ENCODE assay signal across 8 mouse cellular contexts in the genomic region with DNA sequence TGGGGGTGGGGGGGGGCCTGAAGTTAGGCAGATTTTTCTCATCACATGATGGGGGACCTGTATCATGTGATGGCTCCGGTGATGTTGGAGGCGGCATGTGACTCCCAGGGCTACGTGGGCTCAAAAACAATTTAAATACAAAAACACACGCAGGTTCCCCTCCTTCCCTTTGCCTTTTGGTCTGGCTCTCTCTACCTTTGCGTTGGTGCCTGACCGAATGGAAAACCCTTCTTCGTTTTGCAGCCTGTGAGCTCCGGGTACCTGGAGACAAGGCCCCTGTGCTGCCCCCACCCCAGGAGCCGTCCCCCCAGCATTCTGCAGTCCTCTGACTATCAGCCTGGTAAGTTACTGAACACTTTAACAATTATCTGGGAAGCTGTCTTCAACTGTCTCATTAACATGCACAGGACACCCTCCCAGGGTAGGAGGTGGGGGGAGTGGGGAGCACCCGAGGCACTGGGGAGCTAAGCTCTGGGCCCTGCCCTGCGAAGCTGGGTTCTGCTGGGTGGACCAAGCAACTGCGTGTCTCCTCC.
DNase-seq lines count a peak whose midpoint lies in the region; ATAC-seq lines count a peak whose summit lies in the region.

No protein-coding gene starts in this region.

- H3K4me3 ChIP-seq in embryonic facial prominence, embryonic 15.5 days (replicated peaks): peak overlapping the region; percentile 40
- H3K4me3 ChIP-seq in limb, embryonic 12.5 days (replicated peaks): peak overlapping the region; percentile 43

- no peak overlapping the region for H3K9ac ChIP-seq in embryonic facial prominence, embryonic 15.5 days
- peak overlapping the region; percentile 57 for H3K9ac ChIP-seq in limb, embryonic 12.5 days (replicated peaks)

- no peaks in the 10 kb centered on the region for H3K27me3 ChIP-seq in embryonic facial prominence, embryonic 15.5 days
- H3K27me3 ChIP-seq in limb, embryonic 12.5 days: no peaks in the 10 kb centered on the region; the same call in 1 of the 2 replicates

- peak; percentile 35 for DNase-seq in kidney, adult 11 months
- DNase-seq in right cerebral cortex, postnatal 10 days (ENCODE audit: low spot score in 2 of 2): peak; percentile 39 to 65
- DNase-seq in urinary bladder, postnatal 10 days (ENCODE audit: low spot score): no peak
- DNase-seq in heart, postnatal 4 days: no peak

- no peaks in the 10 kb centered on the region for H3K9me3 ChIP-seq in embryonic facial prominence, embryonic 15.5 days (replicated peaks)
- H3K9me3 ChIP-seq in limb, embryonic 12.5 days: no peaks in the 10 kb centered on the region

- H3K4me2 ChIP-seq in embryonic facial prominence, embryonic 15.5 days (replicated peaks): peak overlapping the region; percentile 87
- H3K4me2 ChIP-seq in limb, embryonic 12.5 days: peak overlapping the region; percentile 82

- ATAC-seq in CD4-positive, CD25-positive, alpha-beta regulatory T cell, adult 4 months: peak; percentile 56
- ATAC-seq in activated CD4-positive, CD25-positive, alpha-beta regulatory T cell, adult 4 months: peak; percentile 25
- peak; percentile 63 for ATAC-seq in embryonic facial prominence, embryonic 15.5 days (ENCODE audit: insufficient number of reproducible peaks, low FRiP score, low TSS enrichment, low read depth)
- peak; percentile 49 for ATAC-seq in limb, embryonic 12.5 days (ENCODE audit: insufficient number of reproducible peaks, insufficient read depth, low FRiP score, low TSS enrichment, low read depth)

- H3K27ac ChIP-seq in embryonic facial prominence, embryonic 15.5 days (replicated peaks): no peak overlapping the region
- H3K27ac ChIP-seq in limb, embryonic 12.5 days: peak overlapping the region; percentile 14; the same call in 1 of the 2 replicates

- H3K36me3 ChIP-seq in embryonic facial prominence, embryonic 15.5 days: no peaks in the 10 kb centered on the region
- H3K36me3 ChIP-seq in limb, embryonic 12.5 days: no peaks in the 10 kb centered on the region

- H3K4me1 ChIP-seq in embryonic facial prominence, embryonic 15.5 days: peaks cover 14% of the 10 kb centered on the region
- peaks cover 8% of the 10 kb centered on the region; the same call in 1 of the 2 replicates for H3K4me1 ChIP-seq in limb, embryonic 12.5 days (replicated peaks)

- 4% methylated on average over 12 of the region's 12 CpGs for WGBS in embryonic facial prominence, embryonic 15.5 days
- WGBS in limb, embryonic 12.5 days: 8% methylated on average over 12 of the region's 12 CpGs

Comparison
In these comparisons a context has a peak if more than half of its experiments do, and no peak if none do; other contexts are left out.
1. DNase-seq: peak in kidney, adult 11 months (single experiment) and right cerebral cortex, postnatal 10 days (2 of 2); none in urinary bladder, postnatal 10 days (single experiment) and heart, postnatal 4 days (single experiment).
2. Peak in every context shown above with its lines, with median percentiles within 50 percentile points of each other: ATAC-seq.